Mouse (Mus musculus): ENCODE measurements around the gene Gm9376.

Gm9376 gene

DNA sequence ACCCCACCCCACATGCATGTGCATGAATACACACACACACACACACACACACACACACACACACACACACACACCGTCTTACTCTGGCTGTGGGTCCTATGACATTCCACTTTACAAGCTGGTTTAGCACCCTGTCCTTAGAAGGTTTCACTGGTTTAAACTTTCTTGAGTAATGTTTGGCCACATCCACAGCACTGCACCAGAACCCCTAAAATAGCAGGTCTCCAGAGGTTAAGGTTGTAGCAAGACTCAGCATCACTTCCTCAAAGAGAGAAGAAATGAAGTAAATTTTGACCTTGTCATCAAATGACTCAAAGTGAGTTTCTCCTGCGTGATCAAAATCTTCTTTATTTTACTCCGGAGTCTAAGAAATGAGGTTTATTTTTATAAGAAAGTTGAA, 15.5 kb downstream of the Gm9376 start:
- no peak for DNase-seq (ENCODE audit: low spot score)

GRCm38 (mm10) chr14:118282917-118283316, 16.2 kb downstream of the Gm9376 start:
- no peak for DNase-seq (ENCODE audit: low spot score)

DNA sequence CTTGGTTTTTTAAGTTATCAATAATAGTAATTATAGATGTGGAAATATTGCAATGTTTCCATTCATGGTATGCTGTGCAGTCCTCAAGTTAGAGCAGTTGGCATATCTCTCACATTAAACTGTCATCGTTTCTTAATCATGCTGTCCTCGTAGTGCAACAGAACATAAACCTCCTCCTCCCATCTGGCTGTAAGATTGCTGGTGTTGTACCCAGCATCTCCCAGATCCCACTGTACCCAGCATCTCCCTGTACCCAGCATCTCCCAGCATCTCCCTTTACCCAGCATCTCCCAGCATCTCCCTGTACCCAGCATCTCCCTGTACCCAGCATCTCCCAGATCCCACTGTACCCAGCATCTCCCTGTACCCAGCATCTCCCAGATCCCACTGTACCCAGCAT, 19.3 kb downstream of the Gm9376 start:
- no peak for DNase-seq (ENCODE audit: low spot score)

DNA sequence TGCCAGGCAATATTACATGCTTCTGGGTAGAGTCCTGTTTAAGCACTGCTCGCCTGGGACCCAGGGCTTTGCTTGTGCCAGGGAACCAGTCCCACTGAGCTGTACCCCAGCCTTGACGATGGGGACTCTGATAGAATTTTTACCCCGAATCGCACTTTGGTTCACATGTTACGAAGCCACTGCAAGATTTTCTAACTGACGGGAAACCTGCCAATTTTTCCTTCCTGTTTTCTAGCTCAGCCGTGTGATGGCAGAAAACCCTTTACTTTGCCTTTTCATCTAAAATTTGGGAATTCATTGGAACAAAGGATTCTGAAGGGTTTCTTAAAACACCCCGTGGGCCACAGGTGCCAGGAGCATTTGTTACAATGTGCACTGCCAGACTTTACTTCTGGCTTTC, 22.4 kb downstream of the Gm9376 start:
- no peak for DNase-seq (ENCODE audit: low spot score)

GRCm38 (mm10) chr14:118290009-118290408, 23.2 kb downstream of the Gm9376 start:
- DNase-seq (ENCODE audit: low spot score) = no peak

DNA sequence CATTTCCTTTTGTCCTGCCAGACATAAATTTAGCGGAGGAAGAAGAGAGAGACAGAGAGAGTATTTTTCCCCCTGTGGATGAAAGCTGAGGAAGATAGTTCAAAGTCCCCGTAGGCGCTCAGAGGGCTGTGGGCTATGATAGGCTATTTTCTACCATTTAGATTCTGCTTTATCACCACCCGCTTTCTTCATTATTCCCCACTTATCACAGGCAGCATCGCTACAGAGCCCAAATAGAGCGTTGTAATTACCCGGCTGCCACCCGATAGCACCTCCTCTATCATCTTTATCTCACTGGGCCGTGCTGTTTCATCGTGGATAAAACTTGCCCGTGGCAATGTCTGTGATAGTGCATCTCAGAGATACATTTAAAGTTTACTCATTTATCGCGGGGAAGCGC, 35.8 kb downstream of the Gm9376 start:
- DNase-seq (ENCODE audit: low spot score) = no peak

GRCm38 (mm10) chr14:118304560-118304959, 37.8 kb downstream of the Gm9376 start:
- DNase-seq (ENCODE audit: low spot score) = no peak

DNA sequence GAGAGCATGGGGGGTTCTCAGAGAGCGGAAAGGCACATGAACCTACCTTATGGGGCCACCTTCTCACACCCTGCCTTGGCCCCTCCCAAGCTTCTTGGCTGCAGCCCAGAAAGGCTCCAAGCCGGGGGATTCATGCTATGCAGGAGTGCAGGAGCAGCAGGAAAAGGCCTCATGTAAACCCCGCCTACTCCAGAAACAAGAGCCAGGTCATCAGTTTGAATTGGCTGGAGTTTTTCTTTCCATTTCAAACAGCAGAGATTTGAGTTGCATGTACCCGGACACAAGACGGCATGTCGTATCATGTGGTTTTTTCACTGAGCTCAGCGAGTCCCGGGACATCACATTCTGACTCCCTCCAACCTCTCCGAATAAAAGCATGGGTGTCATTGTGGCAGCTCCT, 39.2 kb downstream of the Gm9376 start:
- no peak for DNase-seq (ENCODE audit: low spot score)

DNA sequence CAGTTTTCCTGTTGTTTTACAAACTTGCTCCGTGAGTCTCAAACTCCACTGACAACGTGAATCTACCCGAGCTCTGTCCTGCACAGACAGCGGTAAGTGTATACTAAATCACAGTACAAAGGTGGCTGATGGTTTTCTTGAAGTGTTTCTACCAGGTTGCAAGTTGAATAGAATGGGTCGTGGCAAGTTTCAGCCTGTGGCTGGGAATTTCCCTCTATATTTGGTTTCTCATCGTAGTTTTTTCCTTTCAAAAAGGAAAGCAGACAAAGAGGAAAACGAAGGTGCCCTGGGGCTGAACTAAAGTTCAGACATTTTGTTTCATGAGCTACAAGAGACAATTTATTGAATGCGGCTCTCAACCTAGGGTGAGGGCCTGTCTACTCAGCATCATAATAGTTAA, 40.3 kb downstream of the Gm9376 start:
- DNase-seq (ENCODE audit: low spot score) = no peak

DNA sequence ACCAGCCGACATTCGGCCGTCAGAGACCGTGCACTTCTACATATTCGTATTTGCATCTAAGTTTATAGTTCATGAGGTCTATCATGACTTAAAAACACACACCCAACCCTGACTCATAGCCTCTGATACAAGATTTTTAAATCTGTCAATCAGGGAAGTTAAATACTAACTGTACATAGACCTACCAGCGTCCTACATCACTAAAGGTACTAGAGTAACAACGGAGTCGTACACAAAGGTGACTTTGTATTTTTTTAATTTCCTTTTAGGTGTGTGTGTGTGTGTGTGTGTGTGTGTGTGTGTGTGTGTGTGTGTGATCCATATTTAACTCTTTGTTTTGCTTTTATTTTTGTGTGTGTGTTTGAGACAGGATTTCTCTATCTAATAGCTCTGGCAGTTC, 44.9 kb downstream of the Gm9376 start:
- DNase-seq (ENCODE audit: low spot score) = no peak

DNA sequence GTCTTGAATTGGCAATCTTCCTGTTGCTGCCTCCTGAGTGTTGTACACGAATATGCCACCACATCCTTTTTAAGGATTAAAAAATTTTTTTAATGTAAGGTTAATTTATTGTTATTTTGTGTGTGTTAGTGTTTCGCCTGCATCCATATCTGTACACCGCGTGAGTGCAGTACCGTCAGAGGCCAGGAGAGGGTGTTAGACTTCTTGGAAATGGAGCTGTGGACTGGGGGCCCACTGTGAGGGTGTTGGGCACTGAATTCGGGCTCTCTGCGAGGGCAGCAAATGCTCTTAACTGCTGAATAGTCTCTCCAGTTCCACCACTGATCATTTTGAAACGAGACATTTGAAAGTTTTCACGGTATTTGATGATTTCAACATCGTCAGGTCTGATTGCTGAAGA, 45.9 kb downstream of the Gm9376 start:
- no peak for DNase-seq (ENCODE audit: low spot score)

- DNase-seq (ENCODE audit: low spot score) = no peak
These were observed 47.2 kb downstream of the Gm9376 start for GRCm38 (mm10) chr14:118313931-118314330.

DNA sequence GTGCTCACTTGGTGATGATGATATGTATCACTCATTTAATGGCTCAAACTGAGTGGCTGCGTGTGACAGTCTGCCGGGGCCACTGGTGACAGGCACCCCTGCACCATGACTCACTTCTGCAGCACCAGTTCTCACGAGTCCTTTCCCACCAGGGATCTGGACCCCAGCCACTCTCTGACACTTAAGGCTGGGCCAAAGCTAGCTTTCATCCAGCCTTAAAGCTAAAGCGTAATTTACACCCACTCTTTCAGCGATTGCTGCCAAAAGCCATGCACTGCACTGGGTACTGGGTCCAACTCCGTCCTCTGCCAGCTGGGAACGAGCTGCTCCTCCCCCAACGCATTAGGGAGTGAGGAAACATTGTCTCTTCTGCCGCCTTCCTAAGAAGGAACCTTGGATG, 50.5 kb downstream of the Gm9376 start:
- DNase-seq (ENCODE audit: low spot score) = no peak

Data from ovary, adult 18-20 months (tissue).